11 mouse cellular contexts compared by ENCODE assay signal in genomic region chr3:50983962-50984765, GRCm38 (mm10).
DNase-seq lines count a peak whose midpoint lies in the region; ATAC-seq and TF ChIP-seq lines count a peak whose summit lies in the region.
"Had no signal": no experiment of that assay in that cellular context is flagged by ENCODE, and none has a peak within 500 bp of the region (broad histone marks: within the 10 kb centered on the region; RNA-seq: fewer than 3 reads in every experiment).

No protein-coding gene starts in this region.

- ATAC-seq in forebrain, embryonic 11.5 days (replicated peaks; ENCODE audit: low FRiP score): no peak; the same call in 1 of the 2 replicates
- no peak for ATAC-seq in midbrain, postnatal 0 days (ENCODE audit: low FRiP score)
- no peak for ATAC-seq in limb, embryonic 12.5 days (ENCODE audit: insufficient number of reproducible peaks, insufficient read depth, low FRiP score, low TSS enrichment, low read depth)

- no peak overlapping the region for H3K9ac ChIP-seq in forebrain, embryonic 11.5 days (ENCODE audit: low read length)
- H3K9ac ChIP-seq in midbrain, postnatal 0 days (replicated peaks; ENCODE audit: low read length, poor library complexity, severe bottlenecking): no peak overlapping the region
- no peak overlapping the region for H3K9ac ChIP-seq in limb, embryonic 12.5 days (replicated peaks)
- H3K9ac ChIP-seq: stomach, embryonic 15.5 days had no signal

- TF ChIP-seq CTCF in midbrain, postnatal 0 days (IDR thresholded peaks at IDR 0.05): no peak

- H3K4me1 ChIP-seq in forebrain, embryonic 10.5 days: peaks cover 33% of the 10 kb centered on the region
- no peaks in the 10 kb centered on the region for H3K4me1 ChIP-seq in forebrain, embryonic 11.5 days (replicated peaks; ENCODE audit: control insufficient read depth, insufficient read depth, low read length)
- peaks cover 39% of the 10 kb centered on the region for H3K4me1 ChIP-seq in midbrain, embryonic 10.5 days
- H3K4me1 ChIP-seq in midbrain, postnatal 0 days (ENCODE audit: insufficient read depth, low read length): no peaks in the 10 kb centered on the region; the same call in 1 of the 2 replicates
- peaks cover 21% of the 10 kb centered on the region for H3K4me1 ChIP-seq in limb, embryonic 12.5 days (replicated peaks)

- 69% methylated on average over 12 of the region's 12 CpGs for WGBS in forebrain, embryonic 10.5 days
- 69% methylated on average over 12 of the region's 12 CpGs for WGBS in forebrain, embryonic 11.5 days
- 62% methylated on average over 12 of the region's 12 CpGs for WGBS in midbrain, embryonic 10.5 days
- 45% methylated on average over 12 of the region's 12 CpGs for WGBS in midbrain, postnatal 0 days
- 53% methylated on average over 12 of the region's 12 CpGs for WGBS in limb, embryonic 12.5 days

- peak overlapping the region; percentile 63 for H3K27ac ChIP-seq in forebrain, embryonic 10.5 days
- H3K27ac ChIP-seq in forebrain, embryonic 11.5 days (ENCODE audit: low read depth, low read length): no peak overlapping the region
- H3K27ac ChIP-seq in midbrain, embryonic 10.5 days (replicated peaks): peak overlapping the region; percentile 74
- no peak overlapping the region for H3K27ac ChIP-seq in midbrain, postnatal 0 days (ENCODE audit: low read depth, low read length)
- peak overlapping the region; percentile 35; the same call in 1 of the 2 replicates for H3K27ac ChIP-seq in limb, embryonic 12.5 days
- H3K27ac ChIP-seq: stomach, embryonic 15.5 days had no signal

- DNase-seq in forebrain, embryonic 10.5 days (ENCODE audit: extremely low spot score, low spot score): no peak
- no peak for DNase-seq in forebrain, embryonic 11.5 days (ENCODE audit: low spot score)
- DNase-seq in midbrain, embryonic 10.5 days (ENCODE audit: low spot score): peak; percentile 28
- DNase-seq in midbrain, postnatal 0 days (ENCODE audit: low spot score): no peak
- DNase-seq in gastrocnemius, postnatal 25 days: no peak
- DNase-seq in urinary bladder, postnatal 4 days (ENCODE audit: low spot score in 2 of 2): no peak
- no peak for DNase-seq in adrenal gland, postnatal 14 days
- DNase-seq: kidney, adult 9 months had no signal

- no peaks in the 10 kb centered on the region for H3K27me3 ChIP-seq in forebrain, embryonic 10.5 days (ENCODE audit: poor library complexity, severe bottlenecking)
- no peaks in the 10 kb centered on the region for H3K27me3 ChIP-seq in forebrain, embryonic 11.5 days (ENCODE audit: control insufficient read depth, insufficient read depth, low read length)
- H3K27me3 ChIP-seq in midbrain, embryonic 10.5 days (ENCODE audit: low read depth, poor library complexity, severe bottlenecking): no peaks in the 10 kb centered on the region
- no peaks in the 10 kb centered on the region for H3K27me3 ChIP-seq in midbrain, postnatal 0 days (ENCODE audit: insufficient read depth, low read length)
- H3K27me3 ChIP-seq in limb, embryonic 12.5 days: no peaks in the 10 kb centered on the region
- H3K27me3 ChIP-seq: stomach, embryonic 15.5 days had no signal

- H3K36me3 ChIP-seq in forebrain, embryonic 10.5 days (replicated peaks): no peaks in the 10 kb centered on the region
- H3K36me3 ChIP-seq in forebrain, embryonic 11.5 days (ENCODE audit: control insufficient read depth, insufficient read depth, low read length): no peaks in the 10 kb centered on the region
- no peaks in the 10 kb centered on the region for H3K36me3 ChIP-seq in midbrain, embryonic 10.5 days
- no peaks in the 10 kb centered on the region for H3K36me3 ChIP-seq in midbrain, postnatal 0 days (ENCODE audit: insufficient read depth, low read length)
- H3K36me3 ChIP-seq in limb, embryonic 12.5 days: no peaks in the 10 kb centered on the region
- H3K36me3 ChIP-seq: stomach, embryonic 15.5 days had no signal

- H3K9me3 ChIP-seq in forebrain, embryonic 10.5 days: no peaks in the 10 kb centered on the region
- H3K9me3 ChIP-seq in forebrain, embryonic 11.5 days (ENCODE audit: control insufficient read depth, low read length): no peaks in the 10 kb centered on the region
- no peaks in the 10 kb centered on the region for H3K9me3 ChIP-seq in midbrain, embryonic 10.5 days (replicated peaks)
- H3K9me3 ChIP-seq in midbrain, postnatal 0 days (ENCODE audit: low read length): no peaks in the 10 kb centered on the region
- no peaks in the 10 kb centered on the region; the same call in 1 of the 2 replicates for H3K9me3 ChIP-seq in limb, embryonic 12.5 days
- H3K9me3 ChIP-seq: stomach, embryonic 15.5 days had no signal

- H3K4me2 ChIP-seq in forebrain, embryonic 11.5 days (ENCODE audit: low read depth, low read length, severe bottlenecking): no peak overlapping the region
- H3K4me2 ChIP-seq in midbrain, postnatal 0 days (ENCODE audit: low read depth, low read length, poor library complexity, severe bottlenecking): no peak overlapping the region
- H3K4me2 ChIP-seq in limb, embryonic 12.5 days: no peak overlapping the region
- H3K4me2 ChIP-seq: stomach, embryonic 15.5 days had no signal

- H3K4me3 ChIP-seq in forebrain, embryonic 10.5 days: no peak overlapping the region
- no peak overlapping the region for H3K4me3 ChIP-seq in forebrain, embryonic 11.5 days (ENCODE audit: low read depth, low read length)
- H3K4me3 ChIP-seq in midbrain, embryonic 10.5 days: no peak overlapping the region
- no peak overlapping the region for H3K4me3 ChIP-seq in midbrain, postnatal 0 days (ENCODE audit: low read depth, low read length)
- H3K4me3 ChIP-seq in limb, embryonic 12.5 days (replicated peaks): no peak overlapping the region
- H3K4me3 ChIP-seq: myocyte; stomach, embryonic 15.5 days had no signal

Comparison
In these comparisons a context has a peak if more than half of its experiments do, and no peak if none do; other contexts are left out.
1. H3K27ac ChIP-seq: peak in forebrain, embryonic 10.5 days (single experiment), midbrain, embryonic 10.5 days (single experiment) and limb, embryonic 12.5 days (single experiment); none in forebrain, embryonic 11.5 days (single experiment) and midbrain, postnatal 0 days (single experiment).